Mouse (Mus musculus): Measurements from ENCODE around the gene Taf3. TPM values are rescaled to one million over a fixed set of nuclear protein-coding genes. Genes with fewer than 3 reads are reported as not detected.

Taf3 gene
- total RNA-seq, 1 experiment = 7.8 TPM

- Histone ChIP-seq H3K9me3 (ENCODE audit: control insufficient read depth, insufficient read depth, low read depth, low read length) (no peaks in the 10 kb centered on the region), H3K4me1 (ENCODE audit: control insufficient read depth in 2 of 2, insufficient read depth in 2 of 2, low read length in 2 of 2, poor library complexity in 1 of 2) (peaks cover 0 to 14% of the 10 kb centered on the region in 2 experiments; a peak in 2 of 4 replicates), H3K27ac (ENCODE audit: insufficient read depth, low read depth, low read length, poor library complexity, severe bottlenecking) (no peak overlapping the region), H3K4me3 (ENCODE audit: insufficient read depth in 1 of 2, low read depth in 1 of 2, low read length in 2 of 2, poor library complexity in 1 of 2, severe bottlenecking in 1 of 2) (no peak overlapping the region), H3K9ac (ENCODE audit: insufficient read depth, low read depth, low read length, poor library complexity, severe bottlenecking) (no peak overlapping the region), H3K36me3 (ENCODE audit: control insufficient read depth, insufficient read depth, low read length, poor library complexity, severe bottlenecking) (no peaks in the 10 kb centered on the region)
- DNase-seq (ENCODE audit: low read depth, low spot score) = no peak
- no peak for TF ChIP-seq HCFC1 (IDR thresholded peaks at IDR 0.05; ENCODE audit: borderline replicate concordance, insufficient read depth, low read length)
- no peak for TF ChIP-seq ZC3H11A (IDR thresholded peaks at IDR 0.05; ENCODE audit: borderline replicate concordance, low read depth, low read length)
- no peak for TF ChIP-seq CHD2 (IDR thresholded peaks at IDR 0.05; ENCODE audit: low read depth, low read length)
- TF ChIP-seq ZNF384 (IDR thresholded peaks at IDR 0.05; ENCODE audit: low read depth, low read length) = no peak
- in situ Hi-C loops (cut with MboI; ENCODE audit: low sequenced_read_pairs in 2 of 2, unreplicated experiment in 2 of 2) = loop anchor here (5.0 kb wide), 1 partner anchor 492 kb away; the partner anchor contains the start of gene Sfmbt2 (in 2 of the 2)
These were observed 168.1 kb downstream of the Taf3 start for GRCm38 (mm10) chr2:9880271-9880670.

- Histone ChIP-seq H3K9ac (ENCODE audit: insufficient read depth, low read depth, low read length, poor library complexity, severe bottlenecking) (no peak overlapping the region), H3K27ac (ENCODE audit: insufficient read depth, low read depth, low read length, poor library complexity, severe bottlenecking) (no peak overlapping the region), H3K4me3 (ENCODE audit: insufficient read depth in 1 of 2, low read depth in 1 of 2, low read length in 2 of 2, poor library complexity in 1 of 2, severe bottlenecking in 1 of 2) (peak overlapping the region; percentile 44 to 58), H3K36me3 (ENCODE audit: control insufficient read depth, insufficient read depth, low read length, poor library complexity, severe bottlenecking) (no peaks in the 10 kb centered on the region), H3K4me1 (ENCODE audit: control insufficient read depth in 2 of 2, insufficient read depth in 2 of 2, low read length in 2 of 2, poor library complexity in 1 of 2) (peaks cover 0 to 14% of the 10 kb centered on the region in 2 experiments; a peak in 2 of 4 replicates), H3K9me3 (ENCODE audit: control insufficient read depth, insufficient read depth, low read depth, low read length) (no peaks in the 10 kb centered on the region)
- in situ Hi-C loops (cut with MboI; ENCODE audit: low sequenced_read_pairs in 2 of 2, unreplicated experiment in 2 of 2) = no loop called here
- DNase-seq (ENCODE audit: low read depth, low spot score) = peak; percentile 97
- TF ChIP-seq ZNF384 (IDR thresholded peaks at IDR 0.05; ENCODE audit: low read depth, low read length) (no peak), HCFC1 (IDR thresholded peaks at IDR 0.05; ENCODE audit: borderline replicate concordance, insufficient read depth, low read length) (no peak), ZC3H11A (IDR thresholded peaks at IDR 0.05; ENCODE audit: borderline replicate concordance, low read depth, low read length) (peak; percentile 96), MAFK (IDR thresholded peaks at IDR 0.05; ENCODE audit: insufficient read depth, low read depth, low read length) (no peak), CHD2 (IDR thresholded peaks at IDR 0.05; ENCODE audit: low read depth, low read length) (no peak)
These were observed 168.9 kb downstream of the Taf3 start for GRCm38 (mm10) chr2:9879493-9879892.

GRCm38 (mm10) chr2:9879092-9879491 lies 169.3 kb downstream of the Taf3 start:
- no peaks in the 10 kb centered on the region for H3K9me3 ChIP-seq (ENCODE audit: control insufficient read depth, insufficient read depth, low read depth, low read length)
- DNase-seq (ENCODE audit: low read depth, low spot score) = no peak
- H3K9ac ChIP-seq (ENCODE audit: insufficient read depth, low read depth, low read length, poor library complexity, severe bottlenecking) = no peak overlapping the region
- H3K4me1 ChIP-seq (ENCODE audit: control insufficient read depth in 2 of 2, insufficient read depth in 2 of 2, low read length in 2 of 2, poor library complexity in 1 of 2) = peaks cover 0 to 14% of the 10 kb centered on the region in 2 experiments; a peak in 2 of 4 replicates
- peak overlapping the region; percentile 44 to 58 for H3K4me3 ChIP-seq (ENCODE audit: insufficient read depth in 1 of 2, low read depth in 1 of 2, low read length in 2 of 2, poor library complexity in 1 of 2, severe bottlenecking in 1 of 2)
- H3K36me3 ChIP-seq (ENCODE audit: control insufficient read depth, insufficient read depth, low read length, poor library complexity, severe bottlenecking) = no peaks in the 10 kb centered on the region
- TF ChIP-seq HCFC1 (IDR thresholded peaks at IDR 0.05; ENCODE audit: borderline replicate concordance, insufficient read depth, low read length) = no peak
- no peak for TF ChIP-seq MAFK (IDR thresholded peaks at IDR 0.05; ENCODE audit: insufficient read depth, low read depth, low read length)
- TF ChIP-seq CHD2 (IDR thresholded peaks at IDR 0.05; ENCODE audit: low read depth, low read length) = no peak
- in situ Hi-C loops (cut with MboI; ENCODE audit: low sequenced_read_pairs in 2 of 2, unreplicated experiment in 2 of 2) = no loop called here
- no peak overlapping the region for H3K27ac ChIP-seq (ENCODE audit: insufficient read depth, low read depth, low read length, poor library complexity, severe bottlenecking)

DNA sequence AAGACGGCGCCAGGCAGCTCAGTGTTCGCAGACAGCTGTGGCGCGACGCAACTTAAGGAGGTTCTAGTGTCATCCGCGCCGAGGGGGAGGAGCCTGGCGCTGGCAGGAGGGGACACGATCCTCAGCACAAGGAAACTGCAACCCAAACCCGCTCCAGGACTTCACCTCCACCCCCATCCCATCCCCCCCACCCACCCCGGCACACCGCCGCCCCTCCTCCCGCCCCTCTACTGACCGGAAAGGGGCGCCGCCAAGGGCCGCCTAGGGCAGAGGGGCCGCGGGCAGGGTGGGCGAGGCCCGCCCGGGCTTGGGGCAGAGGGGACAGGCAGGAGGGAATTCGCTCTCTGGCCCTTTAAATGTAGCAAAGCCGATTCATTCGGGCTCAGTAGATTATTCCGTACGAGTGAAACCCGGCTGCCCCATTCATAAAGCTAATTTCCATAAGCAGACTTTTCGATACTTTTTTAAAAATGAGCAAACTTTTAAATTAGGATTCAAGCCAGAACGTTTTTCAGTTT lies 169.8 kb downstream of the Taf3 start:
- Histone ChIP-seq H3K36me3 (ENCODE audit: control insufficient read depth, insufficient read depth, low read length, poor library complexity, severe bottlenecking) (no peaks in the 10 kb centered on the region), H3K4me1 (ENCODE audit: control insufficient read depth in 2 of 2, insufficient read depth in 2 of 2, low read length in 2 of 2, poor library complexity in 1 of 2) (peaks cover 0 to 14% of the 10 kb centered on the region in 2 experiments; a peak in 2 of 4 replicates), H3K9me3 (ENCODE audit: control insufficient read depth, insufficient read depth, low read depth, low read length) (no peaks in the 10 kb centered on the region), H3K9ac (ENCODE audit: insufficient read depth, low read depth, low read length, poor library complexity, severe bottlenecking) (no peak overlapping the region), H3K27ac (ENCODE audit: insufficient read depth, low read depth, low read length, poor library complexity, severe bottlenecking) (no peak overlapping the region), H3K4me3 (ENCODE audit: insufficient read depth in 1 of 2, low read depth in 1 of 2, low read length in 2 of 2, poor library complexity in 1 of 2, severe bottlenecking in 1 of 2) (peak overlapping the region; percentile 44 to 58)
- TF ChIP-seq MAFK (IDR thresholded peaks at IDR 0.05; ENCODE audit: insufficient read depth, low read depth, low read length) (no peak), ZC3H11A (IDR thresholded peaks at IDR 0.05; ENCODE audit: borderline replicate concordance, low read depth, low read length) (no peak), ZNF384 (IDR thresholded peaks at IDR 0.05; ENCODE audit: low read depth, low read length) (no peak), HCFC1 (IDR thresholded peaks at IDR 0.05; ENCODE audit: borderline replicate concordance, insufficient read depth, low read length) (no peak), CHD2 (IDR thresholded peaks at IDR 0.05; ENCODE audit: low read depth, low read length) (no peak)
- no peak for DNase-seq (ENCODE audit: low read depth, low spot score)
- in situ Hi-C loops (cut with MboI; ENCODE audit: low sequenced_read_pairs in 2 of 2, unreplicated experiment in 2 of 2) = no loop called here

Measured in ES-E14 (cell line).